In genomic region chr11:65768445-65768844, GRCm38 (mm10) we compare ENCODE assay signal across 20 mouse cellular contexts. TPM values are rescaled to one million over a fixed set of nuclear protein-coding genes. Genes with fewer than 3 reads are reported as not detected.
DNase-seq lines count a peak whose midpoint lies in the region; ATAC-seq and TF ChIP-seq lines count a peak whose summit lies in the region.
"Had no signal": no experiment of that assay in that cellular context is flagged by ENCODE, and none has a peak within 500 bp of the region (broad histone marks: within the 10 kb centered on the region; RNA-seq: fewer than 3 reads in every experiment).

No protein-coding gene starts in this region.

- peaks cover 67% of the 10 kb centered on the region for H3K4me1 ChIP-seq in liver, embryonic 13.5 days (replicated peaks)
- peaks cover 19 to 34% of the 10 kb centered on the region in 2 experiments for H3K4me1 ChIP-seq in MEL (ENCODE audit: control insufficient read depth in 1 of 2, insufficient read depth in 2 of 2, low read length in 2 of 2)
- H3K4me1 ChIP-seq: forebrain, embryonic 10.5 days had no signal

- TF ChIP-seq EP300 in MEL (IDR thresholded peaks at IDR 0.05; ENCODE audit: low read depth in 1 of 2, low read length in 2 of 2) = peak in 1 of 2 experiments; percentile 15; a peak in 1 of 4 replicates

- H3K79me2 ChIP-seq in MEL (ENCODE audit: control insufficient read depth, insufficient read depth, low read length, poor library complexity) = peaks cover 16% of the 10 kb centered on the region

- H3K4me3 ChIP-seq in liver, embryonic 13.5 days (replicated peaks) = no peak overlapping the region
- no peak overlapping the region for H3K4me3 ChIP-seq in MEL (ENCODE audit: control insufficient read depth in 1 of 2, insufficient read depth in 1 of 2, low read depth in 2 of 2, low read length in 2 of 2)
- H3K4me3 ChIP-seq: forebrain, embryonic 10.5 days; forebrain, embryonic 13.5 days; gastrocnemius, adult 2 months; hindbrain, embryonic 12.5 days; hindbrain, embryonic 15.5 days had no signal

- no peak for TF ChIP-seq POLR2A in MEL (IDR thresholded peaks at IDR 0.05; ENCODE audit: control insufficient read depth in 1 of 2, insufficient read depth in 1 of 2, low read depth in 1 of 2, low read length in 2 of 2, poor library complexity in 1 of 2)

- H3K27me3 ChIP-seq in liver, embryonic 13.5 days = no peaks in the 10 kb centered on the region
- H3K27me3 ChIP-seq in MEL (ENCODE audit: control insufficient read depth in 1 of 2, insufficient read depth in 2 of 2, low read length in 2 of 2) = no peaks in the 10 kb centered on the region
- H3K27me3 ChIP-seq: forebrain, embryonic 13.5 days; hindbrain, embryonic 12.5 days; hindbrain, embryonic 15.5 days; Patski had no signal

- no peak for TF ChIP-seq RAD21 in MEL (IDR thresholded peaks at IDR 0.05; ENCODE audit: low read depth, low read length)

- H3K9me3 ChIP-seq in liver, embryonic 13.5 days (replicated peaks) = no peaks in the 10 kb centered on the region
- no peaks in the 10 kb centered on the region for H3K9me3 ChIP-seq in MEL (replicated peaks; ENCODE audit: insufficient read depth, low read length)
- H3K9me3 ChIP-seq: forebrain, embryonic 10.5 days; forebrain, embryonic 13.5 days; hindbrain, embryonic 12.5 days; hindbrain, embryonic 15.5 days had no signal

- TF ChIP-seq CTCF in MEL (IDR thresholded peaks at IDR 0.05 in 2 of 3, conservative IDR thresholded peaks at IDR 0.05 in 1 of 3; ENCODE audit: control insufficient read depth in 1 of 3, insufficient read depth in 1 of 3, low read depth in 2 of 3, low read length in 3 of 3, poor library complexity in 1 of 3, severe bottlenecking in 1 of 3) = no peak

- no peak for DNase-seq in liver, embryonic 13.5 days
- DNase-seq in liver (no peak), 416B (ENCODE audit: low read depth) (peak; percentile 33), MEL (ENCODE audit: low read depth, low spot score) (no peak)
- no peak for DNase-seq in thymus, postnatal 4 days
- DNase-seq in gastrocnemius, adult 8-10 months (ENCODE audit: low spot score in 2 of 2) = no peak
- DNase-seq: adrenal gland, postnatal 10 days; adrenal gland, postnatal 36 days; cerebellum, adult 18-20 months; cerebellum, adult 9-10 months; cerebellum, postnatal 14 days; gastrocnemius, adult 2 months; gastrocnemius, postnatal 25 days; heart, adult 18-20 months had no signal

- H3K9ac ChIP-seq in liver, embryonic 13.5 days = peak overlapping the region; percentile 45; the same call in 1 of the 2 replicates
- H3K9ac ChIP-seq in MEL (ENCODE audit: control insufficient read depth, low read depth, low read length, poor library complexity, severe bottlenecking) = no peak overlapping the region
- H3K9ac ChIP-seq: forebrain, embryonic 13.5 days; hindbrain, embryonic 12.5 days; hindbrain, embryonic 15.5 days had no signal

- 0 out of 2 replicates have a peak overlapping the region, but pooled peaks have one; percentile 3 for H3K4me2 ChIP-seq in liver, embryonic 13.5 days
- H3K4me2 ChIP-seq: forebrain, embryonic 13.5 days; hindbrain, embryonic 12.5 days; hindbrain, embryonic 15.5 days had no signal

- ATAC-seq in liver, embryonic 13.5 days (ENCODE audit: low read depth) = peak; percentile 53; the same call in 1 of the 2 replicates
- ATAC-seq: forebrain, embryonic 13.5 days; forebrain, embryonic 16.5 days; Patski had no signal

- peak overlapping the region; percentile 63 for H3K27ac ChIP-seq in liver, embryonic 13.5 days
- no peak overlapping the region for H3K27ac ChIP-seq in MEL (ENCODE audit: control insufficient read depth, low read depth, low read length)
- H3K27ac ChIP-seq: forebrain, embryonic 10.5 days; forebrain, embryonic 13.5 days; hindbrain, embryonic 12.5 days; hindbrain, embryonic 15.5 days had no signal

- 0 out of 2 replicates have a peak, but pooled peaks cover 2% of the 10 kb centered on the region for H3K36me3 ChIP-seq in liver, embryonic 13.5 days
- peaks cover 3 to 36% of the 10 kb centered on the region in 2 experiments; a peak in 3 of 4 replicates for H3K36me3 ChIP-seq in MEL (ENCODE audit: control insufficient read depth in 1 of 2, insufficient read depth in 2 of 2, low read length in 2 of 2)
- H3K36me3 ChIP-seq: forebrain, embryonic 10.5 days; hindbrain, embryonic 12.5 days; hindbrain, embryonic 15.5 days had no signal

TF ChIP-seq in MEL, 35 proteins besides CTCF, POLR2A, EP300 and RAD21:
- TF ChIP-seq BHLHE40 (IDR thresholded peaks at IDR 0.05; ENCODE audit: borderline replicate concordance, low read depth, low read length) (no peak), ZKSCAN1 (IDR thresholded peaks at IDR 0.05; ENCODE audit: low read depth, low read length) (no peak), NRF1 (IDR thresholded peaks at IDR 0.05; ENCODE audit: insufficient read depth, low read depth, low read length, poor library complexity, severe bottlenecking) (no peak), GABPA (IDR thresholded peaks at IDR 0.05; ENCODE audit: low read depth, low read length) (no peak), MEF2A (IDR thresholded peaks at IDR 0.05; ENCODE audit: extremely low read depth, insufficient replicate concordance, low read depth, low read length, poor library complexity, severe bottlenecking) (no peak), GATA1 (IDR thresholded peaks at IDR 0.05; ENCODE audit: low read depth, low read length) (peak; percentile 34; the same call in 1 of the 2 replicates), POLR2AphosphoS5 (IDR thresholded peaks at IDR 0.05; ENCODE audit: borderline replicate concordance, low read depth, low read length) (no peak)

RNA-seq across cellular contexts. Expression of gene Map2k4, which starts 19.7 kb away (rescaled TPM):
- 35.3 and 42.9 TPM in 2 replicates for polyA plus RNA-seq in liver, embryonic 13.5 days (2015; fragmentation: Nextera tagmentation; extraction: Ambion mirVana)
- total RNA-seq in MEL (2012; rRNA removed) = 20.0 and 24.5 TPM in 2 replicates
- polyA plus RNA-seq in MEL (2012; ENCODE audit: insufficient read depth in 1 of 2, insufficient read length in 2 of 2, low read depth in 1 of 2, low replicate concordance in 2 of 2, missing spikeins in 1 of 2) = 10 to 100 TPM; 21.8 to 70.7 TPM
- total RNA-seq in gastrocnemius, adult 8-10 months (2022) = 10 to 100 TPM; 68.4 to 76.4 (median 71.3) TPM

RNA-seq across cellular contexts. Expression of gene Zkscan6, which starts 38.5 kb away (rescaled TPM):
- 6.8 and 6.9 TPM in 2 replicates for polyA plus RNA-seq in liver, embryonic 13.5 days (2015; fragmentation: Nextera tagmentation; extraction: Ambion mirVana)
- 16.5 and 18.1 TPM in 2 replicates for total RNA-seq in MEL (2012; rRNA removed)
- polyA plus RNA-seq in MEL (2012; ENCODE audit: insufficient read depth in 1 of 2, insufficient read length in 2 of 2, low read depth in 1 of 2, low replicate concordance in 2 of 2, missing spikeins in 1 of 2) = 10 to 100 TPM in 1 of 2 experiments, not detected in 1; 12.0 TPM
- 1 to 10 TPM; 1.7 to 2.4 (median 2.2) TPM for total RNA-seq in gastrocnemius, adult 8-10 months (2022)
